Mouse (Mus musculus) frontal cortex, postnatal 10 days (tissue): ENCODE data around the gene Rnf10.

ENCODE experiments used
- DNase-seq, 2 experiments: peaks; one replicate each; pipeline ENCODE4 v3.0.0; 2022; ENCODE audit warnings: low spot score in 2 of 2, mixed read lengths in 1 of 2

Rnf10 gene

GRCm38 (mm10) chr5:115275998-115276397, 3.3 kb upstream of the Rnf10 start:
- no peak for DNase-seq

- no peak for DNase-seq
These were observed 2.1 kb upstream of the Rnf10 start for GRCm38 (mm10) chr5:115274771-115275170.

DNA sequence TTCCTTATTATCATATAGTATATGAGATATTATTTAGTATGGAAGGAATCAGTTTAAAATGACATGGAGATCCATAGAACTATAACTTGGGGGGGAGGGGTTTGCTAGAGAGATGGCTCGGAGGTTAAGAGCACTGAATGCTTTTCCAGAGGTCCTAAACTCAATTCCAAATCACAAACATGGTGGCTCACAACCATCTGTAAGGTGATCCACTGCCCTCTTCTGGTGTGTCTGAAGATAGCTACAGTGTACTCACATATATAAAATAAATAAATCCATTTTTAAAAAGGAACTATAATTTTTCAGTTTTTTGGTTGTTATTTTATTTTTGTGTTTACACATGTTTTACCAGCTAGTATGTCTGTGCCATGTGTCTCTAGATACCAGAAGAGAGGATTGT, 1.7 kb upstream of the Rnf10 start:
- no peak for DNase-seq

- no peak for DNase-seq
These were observed 944 bp upstream of the Rnf10 start for GRCm38 (mm10) chr5:115273549-115274135.

DNA sequence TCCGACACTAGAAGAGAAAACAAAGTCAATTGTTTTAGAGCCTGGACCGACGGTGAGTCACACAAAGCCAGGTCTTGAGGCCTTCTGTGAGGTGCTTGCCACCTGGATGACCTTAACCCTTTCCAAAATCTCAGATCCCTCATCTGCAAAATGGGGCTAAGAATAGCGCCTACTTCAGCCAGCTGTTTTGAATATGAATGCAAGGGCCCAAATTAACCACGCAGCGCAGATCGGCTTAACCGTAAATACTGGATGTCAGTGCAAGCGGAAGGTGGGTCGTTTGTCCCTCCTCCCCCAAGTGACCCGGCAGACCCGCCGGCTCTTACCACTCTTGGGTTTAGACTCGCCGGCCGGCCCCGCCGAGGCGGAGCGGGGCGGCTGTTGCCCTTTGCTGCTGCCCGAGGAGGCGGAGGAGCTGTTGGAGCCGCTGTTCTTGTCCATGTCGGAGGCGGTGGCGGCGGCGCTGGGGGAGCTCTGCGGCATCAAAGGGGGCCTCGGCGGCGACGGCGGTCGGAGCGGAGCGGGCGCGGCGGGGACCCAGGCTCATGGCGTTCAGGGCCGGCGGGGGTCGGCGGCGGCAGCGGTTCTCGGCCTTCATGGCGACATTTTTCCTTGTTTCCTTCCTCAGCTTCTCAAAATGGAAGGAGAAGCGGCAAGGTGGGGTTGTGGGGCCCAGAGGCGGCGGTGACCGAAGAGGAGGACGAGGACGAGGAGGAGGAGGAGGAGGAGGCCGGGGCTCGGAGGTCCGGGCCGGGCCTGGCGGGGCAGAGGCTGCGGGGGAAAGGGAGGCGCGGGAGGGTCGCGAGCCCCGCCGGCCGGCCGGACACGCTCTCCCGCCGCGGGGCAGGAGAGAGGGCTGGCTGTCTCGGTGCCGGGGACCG, 527 bp downstream of the Rnf10 start:
- DNase-seq = peak in 1 of 2 experiments; percentile 52

GRCm38 (mm10) chr5:115269969-115270368, 2.7 kb downstream of the Rnf10 start:
- no peak for DNase-seq

- no peak for DNase-seq
These were observed 4.4 kb downstream of the Rnf10 start for GRCm38 (mm10) chr5:115268266-115268665.

GRCm38 (mm10) chr5:115267469-115268045, 5.1 kb downstream of the Rnf10 start:
- no peak for DNase-seq

- DNase-seq = no peak
These were observed 5.8 kb downstream of the Rnf10 start for GRCm38 (mm10) chr5:115266787-115267468.

DNA sequence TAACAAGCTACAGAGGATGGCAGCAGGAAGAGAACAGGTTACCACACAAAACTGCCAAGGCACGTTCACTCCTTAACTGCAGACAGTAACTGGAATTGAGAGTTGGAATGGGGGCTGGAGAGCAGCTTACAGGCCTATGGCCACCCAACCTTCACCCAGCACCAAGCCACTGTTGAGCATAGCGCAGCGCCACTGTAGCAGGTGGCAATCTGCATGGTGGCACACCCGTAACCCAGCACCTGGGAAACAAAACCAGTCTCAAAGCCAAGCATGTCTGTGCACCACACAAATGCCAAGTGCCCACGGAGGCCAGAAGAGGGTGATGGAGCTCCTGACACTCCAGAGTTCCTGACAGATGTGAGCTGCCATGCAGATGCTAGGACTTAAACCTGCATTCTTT, 6.4 kb downstream of the Rnf10 start:
- no peak for DNase-seq

- DNase-seq = no peak
These were observed 10.0 kb downstream of the Rnf10 start for GRCm38 (mm10) chr5:115262502-115263291.

GRCm38 (mm10) chr5:115261880-115262279, 10.8 kb downstream of the Rnf10 start:
- no peak for DNase-seq

DNA sequence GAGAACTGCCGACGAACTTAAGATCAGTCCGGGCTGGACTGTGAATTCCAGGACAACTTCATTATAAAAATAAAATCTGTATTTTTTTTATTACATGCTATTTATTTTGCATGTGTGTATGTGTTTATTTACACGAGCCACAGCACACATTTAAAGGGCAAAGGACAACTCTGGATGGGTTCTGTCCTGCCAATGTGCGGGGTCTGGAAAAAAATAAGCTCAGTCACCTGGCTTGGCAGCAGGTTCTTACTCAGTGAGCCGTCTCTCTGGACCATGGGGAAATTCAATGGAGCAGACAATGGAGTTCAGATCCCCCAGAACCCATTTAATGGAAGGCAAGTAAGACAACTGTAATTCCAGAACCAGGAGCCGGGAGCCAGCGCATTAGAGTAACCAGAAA, 11.6 kb downstream of the Rnf10 start:
- no peak for DNase-seq

DNA sequence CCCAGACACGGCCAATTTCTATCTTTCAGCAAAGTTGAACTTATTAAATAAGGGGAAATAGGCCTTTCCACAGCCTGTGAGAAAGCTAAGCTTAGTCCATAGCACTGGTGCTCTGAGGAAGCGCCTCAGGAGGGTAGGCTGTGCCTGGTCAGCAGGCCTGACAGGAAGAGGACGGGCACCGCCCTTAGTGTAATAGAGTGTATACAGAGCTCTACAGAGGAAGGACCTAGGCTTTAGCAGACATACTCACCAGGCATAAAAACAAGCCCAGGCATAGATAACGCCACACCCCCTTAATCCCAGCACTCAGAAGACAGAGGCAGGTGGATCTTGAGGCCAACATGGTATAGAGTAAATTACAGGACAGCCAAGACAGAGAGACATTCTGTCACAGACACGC, 12.3 kb downstream of the Rnf10 start:
- no peak for DNase-seq

GRCm38 (mm10) chr5:115256909-115257546, 15.7 kb downstream of the Rnf10 start:
- no peak for DNase-seq

GRCm38 (mm10) chr5:115255472-115255871, 17.2 kb downstream of the Rnf10 start:
- no peak for DNase-seq

GRCm38 (mm10) chr5:115240191-115240590, 32.5 kb downstream of the Rnf10 start:
- DNase-seq = no peak

GRCm38 (mm10) chr5:115238729-115239195, 33.9 kb downstream of the Rnf10 start:
- DNase-seq = no peak

DNA sequence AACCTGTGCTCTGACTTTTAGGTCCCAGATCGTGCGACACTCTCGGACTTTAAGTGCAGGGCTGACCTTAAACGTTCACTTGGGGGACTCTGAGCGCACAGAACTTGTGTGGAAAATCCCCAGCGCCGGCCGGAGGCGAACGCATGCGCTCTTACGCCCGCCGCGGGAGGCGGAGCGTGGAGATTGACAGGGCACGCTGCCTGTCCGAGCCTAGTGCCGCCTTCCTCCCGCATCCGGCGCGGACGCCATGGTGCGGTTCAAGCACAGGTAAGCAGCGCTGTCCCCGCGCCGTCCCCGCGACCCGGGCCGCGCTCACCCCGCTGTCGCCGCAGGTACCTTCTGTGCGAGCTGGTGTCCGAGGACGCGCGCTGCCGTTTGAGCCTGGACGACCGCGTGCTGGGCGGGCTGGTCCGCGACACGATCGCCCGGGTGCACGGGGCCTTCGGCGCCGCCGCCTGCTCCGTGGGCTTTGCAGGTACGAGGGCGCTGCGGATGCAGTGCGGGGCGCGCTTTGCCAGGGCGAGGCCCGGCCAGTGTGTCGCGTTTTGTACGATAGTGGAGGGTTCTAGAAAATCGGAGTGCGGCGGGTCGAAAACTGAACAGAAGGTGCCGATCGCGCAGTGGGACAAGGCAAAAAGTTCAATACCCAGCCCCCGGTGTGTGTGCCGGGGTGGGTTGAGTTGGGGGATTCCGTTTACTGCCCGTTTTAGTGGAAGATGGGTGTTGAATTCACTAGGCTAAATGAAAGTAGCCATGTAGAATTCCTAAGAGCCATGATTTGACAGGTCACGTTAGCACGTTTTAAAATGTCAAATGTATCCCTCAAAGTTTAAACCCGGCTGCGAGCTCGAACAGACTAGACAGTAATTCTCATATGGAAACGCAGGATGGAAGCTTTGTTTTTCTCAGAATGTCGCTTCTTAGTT, 34.6 kb downstream of the Rnf10 start:
- peak; percentile 71 to 88 for DNase-seq

DNA sequence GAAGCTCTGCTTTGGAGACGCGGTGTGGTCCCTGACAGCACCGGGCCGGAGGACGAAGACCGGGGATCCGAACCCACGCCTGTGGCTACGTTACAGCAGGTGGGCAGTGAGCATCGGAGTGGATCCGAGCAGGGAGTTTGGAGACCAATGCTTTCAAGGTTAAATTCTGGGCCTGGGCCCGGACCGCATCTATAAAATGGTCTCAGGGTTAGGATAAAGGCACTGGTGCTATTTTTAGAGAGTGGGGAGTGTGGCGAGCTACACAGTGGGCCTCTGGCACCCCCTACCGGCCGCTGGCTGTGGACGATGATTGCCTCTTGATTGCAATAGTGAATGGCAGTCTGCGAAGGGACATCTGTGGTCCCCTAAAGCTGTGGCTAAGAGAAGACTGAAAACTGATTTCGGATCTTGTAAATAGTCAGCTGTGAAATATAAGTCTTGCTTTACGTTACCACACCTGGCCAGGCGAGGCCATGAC, 36.9 kb downstream of the Rnf10 start, which contains the start of gene Pop5:
Gene Pop5, plus strand, starts transcription at position 51 of the 478 bp plus-strand sequence.
- peak; percentile 77 to 86 for DNase-seq
